Mouse (Mus musculus) heart, embryonic 12.5 days (tissue): Measurements from ENCODE around the gene Mr1. TPM values are rescaled to one million over a fixed set of nuclear protein-coding genes. Genes with fewer than 3 reads are reported as not detected.

Experiments used
- ATAC-seq: fragments of 200-750 bp; cut with Nextera tagmentation; 2 replicates; pipeline ENCODE4 v1.8.0; 2017; ENCODE audit warnings: moderate TSS enrichment, moderate library complexity; ENCODE audit not compliant: insufficient number of reproducible peaks, low FRiP score
- H3K27ac ChIP-seq: fragments of 300-500 bp; sonication (generic); 2 replicates; pipeline ENCODE4 v1.5.1; 2016; ENCODE audit warnings: mild to moderate bottlenecking, moderate library complexity; ENCODE audit not compliant: poor library complexity, severe bottlenecking
- H3K27me3 ChIP-seq: fragments of 300-500 bp; sonication (generic); replicated peaks from 2 replicates; pipeline ENCODE4 v1.6.1; 2016; ENCODE audit warnings: mild to moderate bottlenecking, moderate library complexity
- H3K36me3 ChIP-seq: fragments of 300-500 bp; sonication (generic); 2 replicates; pipeline ENCODE4 v1.6.1; 2016; ENCODE audit warnings: mild to moderate bottlenecking, moderate library complexity
- H3K4me1 ChIP-seq: fragments of 300-500 bp; sonication (generic); replicated peaks from 2 replicates; pipeline ENCODE4 v1.6.1; 2016; ENCODE audit warnings: mild to moderate bottlenecking
- H3K4me2 ChIP-seq: fragments of 300-500 bp; sonication (generic); 2 replicates; pipeline ENCODE4 v1.6.1; 2016; ENCODE audit warnings: mild to moderate bottlenecking, moderate library complexity
- H3K4me3 ChIP-seq: fragments of 300-500 bp; sonication (generic); 2 replicates; pipeline ENCODE4 v1.5.1; 2016; ENCODE audit warnings: mild to moderate bottlenecking
- H3K9ac ChIP-seq: fragments of 300-500 bp; sonication (generic); 2 replicates; pipeline ENCODE4 v1.6.1; 2016; ENCODE audit warnings: mild to moderate bottlenecking, moderate library complexity
- H3K9me3 ChIP-seq: fragments of 300-500 bp; sonication (generic); replicated peaks from 2 replicates; pipeline ENCODE4 v1.6.1; 2016; ENCODE audit warnings: mild to moderate bottlenecking, moderate library complexity
- WGBS: fragments of 180-500 bp; shearing (Covaris S2); methylation state at CpG from one replicate; pipeline ENCODE4 v1.1.7; 2016; 5-methylcytosine and 5-hydroxymethylcytosine counted together
- polyA plus RNA-seq: library from polyadenylated mRNA; unstranded; fragments of >200 nt; fragmentation: Nextera tagmentation; extraction: Ambion mirVana; gene quantifications from 2 replicates; pipeline ENCODE4 v1.2.1, GENCODE M21; 2016

The Mr1 gene
- polyA plus RNA-seq, 1 experiment from 2014 or later, result 4.2 TPM

DNA sequence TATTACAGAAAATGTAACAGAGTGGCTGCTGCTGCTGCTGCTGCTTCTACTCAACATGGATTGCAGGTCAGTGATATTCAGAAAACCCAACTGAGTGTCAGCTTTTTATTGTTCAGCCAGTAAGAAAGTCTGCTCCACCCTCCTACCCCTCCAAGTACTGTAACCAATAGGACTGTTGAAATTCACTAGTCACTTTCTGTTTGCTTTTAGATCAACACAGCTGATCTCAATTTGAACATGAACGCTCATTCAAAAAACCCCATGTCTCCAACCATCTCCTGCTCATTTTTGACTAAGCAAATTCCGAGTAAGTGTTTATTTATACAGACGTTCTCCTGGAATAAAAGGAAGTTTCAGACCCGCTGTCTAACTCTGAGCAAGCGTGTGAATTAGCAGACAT is 38.8 kb downstream of the Mr1 start:
- Histone ChIP-seq H3K9ac (no peak overlapping the region), H3K4me3 (no peak overlapping the region), H3K9me3 (no peaks in the 10 kb centered on the region), H3K4me2 (no peak overlapping the region), H3K4me1 (peaks cover 37% of the 10 kb centered on the region), H3K27me3 (no peaks in the 10 kb centered on the region), H3K27ac (no peak overlapping the region), H3K36me3 (no peaks in the 10 kb centered on the region)
- WGBS, result 44% methylated on average over 5 of the region's 5 CpGs
- no peak for ATAC-seq

DNA sequence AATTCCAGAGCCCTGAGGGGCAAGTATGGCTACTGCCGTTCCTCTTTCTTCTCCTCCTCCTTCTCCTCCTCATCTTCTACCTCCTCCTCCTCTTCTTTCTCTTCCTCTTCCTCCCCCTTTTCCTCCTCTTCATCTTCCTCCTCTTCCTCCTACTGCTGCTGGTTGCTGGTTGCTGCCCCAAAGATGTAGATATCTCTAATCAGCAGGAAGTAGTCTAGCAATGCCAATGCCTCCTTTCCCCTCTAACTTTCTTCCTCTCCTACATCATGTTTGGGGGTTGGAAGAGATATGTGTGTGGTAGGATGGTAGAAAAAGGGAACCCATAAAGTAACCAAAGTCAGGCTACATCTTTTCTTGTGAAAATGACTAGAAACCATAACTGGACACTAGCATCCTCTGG is 40.3 kb downstream of the Mr1 start:
- H3K4me1 ChIP-seq, result peaks cover 29% of the 10 kb centered on the region
- no peak for ATAC-seq

DNA sequence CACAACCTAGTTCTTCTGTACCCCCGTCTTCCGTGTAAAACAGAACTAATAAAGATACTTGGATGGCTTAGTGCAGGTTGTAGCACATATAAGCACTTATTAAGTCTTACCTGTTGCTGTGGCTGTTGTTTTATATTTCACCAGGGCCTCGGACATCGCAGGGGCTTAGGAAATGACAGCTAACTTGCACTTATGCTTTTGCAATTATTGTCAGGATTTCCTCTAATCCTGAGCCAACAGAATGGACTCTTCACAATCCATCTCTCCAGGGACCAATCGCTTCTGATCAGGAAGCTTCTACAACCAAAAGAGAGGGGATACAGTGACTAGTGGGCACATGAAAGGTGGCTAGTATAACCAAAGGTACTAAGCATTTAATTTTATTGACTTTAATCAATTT is 42.6 kb downstream of the Mr1 start:
- ATAC-seq, result no peak
- no peaks in the 10 kb centered on the region for H3K36me3 ChIP-seq
- no peaks in the 10 kb centered on the region for H3K27me3 ChIP-seq
- H3K4me1 ChIP-seq, result peaks cover 14% of the 10 kb centered on the region
- no peaks in the 10 kb centered on the region for H3K9me3 ChIP-seq
- WGBS, result 80% methylated on average over 5 of the region's 5 CpGs
- no peak overlapping the region for H3K27ac ChIP-seq
- no peak overlapping the region for H3K4me2 ChIP-seq
- H3K4me3 ChIP-seq, result no peak overlapping the region
- H3K9ac ChIP-seq, result no peak overlapping the region

More for the DNA sequence above, 40.3 kb downstream of the Mr1 start:
- Histone ChIP-seq H3K9ac (no peak overlapping the region), H3K27ac (no peak overlapping the region), H3K4me2 (no peak overlapping the region), H3K27me3 (no peaks in the 10 kb centered on the region), H3K4me3 (no peak overlapping the region), H3K36me3 (no peaks in the 10 kb centered on the region), H3K9me3 (no peaks in the 10 kb centered on the region)
- WGBS, result 58% methylated on average over 1 of the region's 1 CpGs

DNA sequence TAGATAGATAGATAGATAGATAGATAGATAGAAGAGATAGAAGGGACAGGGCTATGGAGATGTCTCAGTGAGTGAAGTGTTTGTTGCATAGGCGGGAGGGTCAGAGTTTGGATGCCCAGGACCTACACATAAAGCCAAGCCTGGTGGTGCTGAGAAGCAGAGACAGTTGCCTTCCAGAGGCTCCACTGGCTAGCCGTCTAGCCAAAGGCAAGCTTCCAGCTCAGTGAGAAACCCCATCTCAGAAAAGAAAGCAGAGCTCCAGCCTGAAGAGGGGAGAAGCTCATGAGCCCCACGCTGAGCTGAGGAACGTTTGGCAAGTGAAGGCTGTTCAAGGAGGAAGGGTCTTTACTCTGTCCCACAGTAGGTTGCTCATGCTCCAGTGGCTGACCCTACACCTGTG is 44.0 kb downstream of the Mr1 start:
- no peak overlapping the region for H3K27ac ChIP-seq
- no peak overlapping the region for H3K4me3 ChIP-seq
- no peak overlapping the region for H3K9ac ChIP-seq
- 68% methylated on average over 4 of the region's 4 CpGs for WGBS
- peaks cover 3% of the 10 kb centered on the region; the same call in 1 of the 2 replicates for H3K4me1 ChIP-seq
- no peak for ATAC-seq
- no peaks in the 10 kb centered on the region for H3K27me3 ChIP-seq
- H3K4me2 ChIP-seq, result no peak overlapping the region
- H3K9me3 ChIP-seq, result no peaks in the 10 kb centered on the region
- H3K36me3 ChIP-seq, result no peaks in the 10 kb centered on the region

- H3K9me3 ChIP-seq, result no peaks in the 10 kb centered on the region
These were observed 47.2 kb downstream of the Mr1 start, which contains the start of gene Ier5 for GRCm38 (mm10) chr1:155099280-155099848. Gene Ier5 (minus strand): TSS chr1:155099636.

DNA sequence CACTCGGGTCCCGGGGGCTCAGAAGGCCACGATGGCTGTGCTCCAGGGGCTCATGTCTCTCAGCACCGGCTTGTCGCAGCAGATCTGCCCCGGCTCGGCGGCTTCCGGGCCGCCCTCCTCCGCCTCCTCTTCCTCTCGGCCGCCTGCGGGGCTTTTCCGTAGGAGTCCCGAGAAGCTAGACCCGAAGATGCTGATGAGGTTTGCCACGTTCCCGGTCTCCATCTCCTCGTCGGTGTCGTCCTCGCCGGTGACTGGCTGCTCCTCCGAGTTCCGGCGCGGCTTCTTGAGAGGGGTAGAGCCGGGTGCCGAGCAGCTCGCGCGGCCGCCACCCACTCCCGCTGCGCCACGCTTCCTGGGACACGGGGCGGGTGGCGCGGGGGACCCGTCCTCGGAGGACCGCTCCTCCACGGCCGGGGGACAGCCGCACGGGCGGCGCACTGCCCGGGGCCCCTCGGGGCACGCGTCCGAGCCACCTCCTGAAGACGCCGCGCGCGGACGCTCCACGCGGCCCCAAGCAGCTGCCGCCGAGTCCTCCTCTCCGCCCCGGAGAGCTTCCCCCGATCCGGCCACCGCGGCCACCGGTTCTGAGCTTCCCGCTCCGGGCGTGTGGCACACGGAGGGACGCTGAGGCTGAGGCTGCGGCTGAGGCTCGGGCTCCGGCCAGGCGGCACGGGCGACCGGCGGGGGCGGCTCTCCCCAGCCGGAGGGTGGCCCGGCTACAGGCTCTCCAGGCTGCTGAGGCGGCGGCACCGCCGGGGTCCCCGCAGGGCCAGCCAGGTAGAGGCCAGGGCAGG is 47.9 kb downstream of the Mr1 start:
- H3K4me1 ChIP-seq, result peaks cover 29% of the 10 kb centered on the region
- under 1% methylated on average over 93 of the region's 93 CpGs for WGBS
- no peaks in the 10 kb centered on the region for H3K36me3 ChIP-seq
- peak overlapping the region; percentile 87 for H3K4me3 ChIP-seq
- H3K9ac ChIP-seq, result peak overlapping the region; percentile 98
- no peaks in the 10 kb centered on the region for H3K9me3 ChIP-seq
- H3K27ac ChIP-seq, result peak overlapping the region; percentile 82
- ATAC-seq, result peak; percentile 68
- H3K27me3 ChIP-seq, result no peaks in the 10 kb centered on the region
- H3K4me2 ChIP-seq, result peak overlapping the region; percentile 70

More at GRCm38 (mm10) chr1:155099280-155099848, 47.2 kb downstream of the Mr1 start, which contains the start of gene Ier5:
- H3K4me1 ChIP-seq, result peaks cover 24% of the 10 kb centered on the region
- WGBS, result under 1% methylated on average over 40 of the region's 40 CpGs
- H3K9ac ChIP-seq, result peak within 1 kb of the TSS; percentile 98
- peak within 1 kb of the TSS; percentile 82 for H3K27ac ChIP-seq
- H3K4me2 ChIP-seq, result peak within 1 kb of the TSS; percentile 70
- H3K27me3 ChIP-seq, result no peaks in the 10 kb centered on the region
- no peaks in the 10 kb centered on the region for H3K36me3 ChIP-seq
- peak within 1 kb of the TSS; percentile 87 for H3K4me3 ChIP-seq
- peak; percentile 97 for ATAC-seq

GRCm38 (mm10) chr1:155097931-155098485 is 48.6 kb downstream of the Mr1 start:
- 0 out of 2 replicates have a peak, but pooled peaks have one; percentile 14 for ATAC-seq
- under 1% methylated on average over 33 of the region's 33 CpGs for WGBS
- no peaks in the 10 kb centered on the region for H3K36me3 ChIP-seq
- H3K4me2 ChIP-seq, result peak overlapping the region; percentile 70
- H3K27me3 ChIP-seq, result no peaks in the 10 kb centered on the region
- H3K27ac ChIP-seq, result peak overlapping the region; percentile 82
- H3K4me1 ChIP-seq, result peaks cover 36% of the 10 kb centered on the region
- peak overlapping the region; percentile 98 for H3K9ac ChIP-seq
- H3K9me3 ChIP-seq, result no peaks in the 10 kb centered on the region
- H3K4me3 ChIP-seq, result peak overlapping the region; percentile 87

GRCm38 (mm10) chr1:155097354-155097753 is 49.3 kb downstream of the Mr1 start:
- Histone ChIP-seq H3K4me2 (peak overlapping the region; percentile 71), H3K27me3 (no peaks in the 10 kb centered on the region), H3K4me3 (peak overlapping the region; percentile 87), H3K9ac (peak overlapping the region; percentile 98), H3K36me3 (no peaks in the 10 kb centered on the region), H3K4me1 (peaks cover 43% of the 10 kb centered on the region), H3K9me3 (no peaks in the 10 kb centered on the region), H3K27ac (peak overlapping the region; percentile 82; the same call in 1 of the 2 replicates)
- WGBS, result 11% methylated on average over 6 of the region's 6 CpGs
- ATAC-seq, result no peak

DNA sequence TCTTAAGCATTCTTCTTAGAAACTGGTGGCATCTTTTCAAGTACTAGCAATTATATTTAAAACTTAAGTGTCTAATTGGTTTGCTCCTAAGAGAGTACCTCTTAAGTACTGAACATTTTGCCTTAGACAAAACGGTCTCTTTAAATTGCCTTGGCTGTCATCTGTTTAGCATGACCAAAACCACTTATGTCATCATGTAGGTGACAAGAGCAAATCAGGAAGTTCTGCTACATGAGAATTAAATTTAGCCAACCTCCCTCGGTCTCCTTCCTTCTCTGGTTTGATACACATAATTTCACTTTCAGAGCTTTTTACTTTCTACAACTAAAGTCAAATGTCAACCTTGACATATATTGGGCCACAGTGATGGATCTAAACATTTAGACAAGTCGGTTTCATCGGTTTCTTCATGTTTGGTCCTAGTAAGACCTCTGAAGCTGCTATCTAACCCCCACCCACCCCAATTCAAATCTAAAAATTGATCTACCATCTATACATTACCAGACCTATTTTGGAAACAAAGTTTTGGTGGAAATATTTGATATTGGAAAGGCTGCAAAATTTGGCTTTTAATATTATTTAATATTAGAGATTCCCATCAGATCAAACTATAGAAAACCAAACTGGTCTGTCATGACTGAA is 49.9 kb downstream of the Mr1 start:
- WGBS, result 56% methylated on average over 4 of the region's 4 CpGs
- no peak overlapping the region for H3K9ac ChIP-seq

GRCm38 (mm10) chr1:155093971-155094707 is 52.5 kb downstream of the Mr1 start:
- peak overlapping the region; percentile 31 for H3K4me2 ChIP-seq
- H3K9ac ChIP-seq, result 0 out of 2 replicates have a peak overlapping the region, but pooled peaks have one; percentile 19
- no peaks in the 10 kb centered on the region for H3K36me3 ChIP-seq
- peak overlapping the region; percentile 87 for H3K27ac ChIP-seq
- no peaks in the 10 kb centered on the region for H3K9me3 ChIP-seq
- no peak for ATAC-seq
- H3K4me3 ChIP-seq, result no peak overlapping the region
- WGBS, result 46% methylated on average over 9 of the region's 9 CpGs
- H3K4me1 ChIP-seq, result peaks cover 56% of the 10 kb centered on the region
- H3K27me3 ChIP-seq, result no peaks in the 10 kb centered on the region

More for the DNA sequence above, 49.9 kb downstream of the Mr1 start:
- no peak overlapping the region for H3K27ac ChIP-seq
- ATAC-seq, result no peak
- no peaks in the 10 kb centered on the region for H3K9me3 ChIP-seq
- H3K4me2 ChIP-seq, result peak overlapping the region; percentile 71
- no peaks in the 10 kb centered on the region for H3K27me3 ChIP-seq
- peaks cover 49% of the 10 kb centered on the region for H3K4me1 ChIP-seq
- peak overlapping the region; percentile 87 for H3K4me3 ChIP-seq
- H3K36me3 ChIP-seq, result no peaks in the 10 kb centered on the region
